Mouse (Mus musculus) erythroid progenitor cell, adult 5-6 weeks (primary cell): Measurements from ENCODE around the gene Lmln. TPM values are rescaled to one million over a fixed set of nuclear protein-coding genes. Genes with fewer than 3 reads are reported as not detected.
A peak's percentile ranks its signal among the peaks of the same experiment; 100 is the strongest.
"Not testable (repeated sequence)": the region's sequence is repeated elsewhere in the genome, so short reads cannot be mapped to it uniquely, and the experiment has no call there.

Experiments
- ATAC-seq: replicated peaks from 2 replicates; pipeline ENCODE4 v1.8.0; 2016; ENCODE audit warnings: moderate number of reproducible peaks, mild to moderate bottlenecking, moderate TSS enrichment, inconsistent platforms; ENCODE audit not compliant: poor library complexity, low FRiP score, severe bottlenecking
- total RNA-seq, 2 experiments: library from RNA; stranded (forward) in 1 of 2; stranded (reverse) in 1 of 2; fragments of 150-400 nt in 1 of 2; fragments of 186-747, 209-891 nt in 1 of 2; gene quantifications; 2 replicates each; pipeline versions ENCODE4 v1.2.3 to v1.2.4; 2015 to 2017; ENCODE audit warnings: low replicate concordance in 2 of 2

Gene Lmln
- total RNA-seq (2015; ENCODE audit: low replicate concordance) (3.2 and 15.1 TPM in 2 replicates), total RNA-seq (2017; ENCODE audit: low replicate concordance) (1.2 and 3.8 TPM in 2 replicates)

DNA sequence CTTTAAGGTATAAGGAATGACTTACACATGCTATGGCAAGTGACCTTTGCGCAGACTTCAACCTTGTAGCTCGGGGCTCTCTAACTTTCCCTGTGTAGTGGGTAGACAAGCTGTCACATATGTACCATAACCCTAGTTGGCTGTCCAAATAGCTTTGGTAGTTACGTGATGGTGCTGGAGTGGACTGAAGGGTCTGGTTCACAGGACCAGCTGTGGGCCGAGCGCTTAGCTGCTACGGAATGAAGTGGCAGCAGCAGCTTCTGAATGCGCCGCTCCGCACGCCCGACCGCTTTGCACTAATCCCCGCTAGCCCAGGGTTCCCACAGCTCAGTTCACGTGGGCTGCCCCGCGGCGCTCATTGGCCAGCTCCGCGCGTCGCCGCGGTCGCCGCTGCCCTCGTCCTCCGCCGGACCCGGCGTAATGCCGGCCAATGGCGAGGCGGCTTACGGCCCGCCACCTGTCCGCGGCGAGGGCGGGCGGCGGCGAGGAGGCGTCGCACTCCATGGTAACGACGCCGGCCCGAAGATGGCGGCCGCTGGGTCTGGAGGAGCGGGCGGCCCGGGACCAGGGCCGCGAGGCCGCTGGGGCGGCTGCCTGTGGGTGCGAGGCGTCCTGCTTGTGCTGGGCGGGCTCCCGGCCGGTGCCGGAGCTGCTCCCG, at the start of gene Lmln:
Gene Lmln (plus strand): TSS at position 498 of the 658 bp plus-strand sequence.
- ATAC-seq: peak; percentile 94

DNA sequence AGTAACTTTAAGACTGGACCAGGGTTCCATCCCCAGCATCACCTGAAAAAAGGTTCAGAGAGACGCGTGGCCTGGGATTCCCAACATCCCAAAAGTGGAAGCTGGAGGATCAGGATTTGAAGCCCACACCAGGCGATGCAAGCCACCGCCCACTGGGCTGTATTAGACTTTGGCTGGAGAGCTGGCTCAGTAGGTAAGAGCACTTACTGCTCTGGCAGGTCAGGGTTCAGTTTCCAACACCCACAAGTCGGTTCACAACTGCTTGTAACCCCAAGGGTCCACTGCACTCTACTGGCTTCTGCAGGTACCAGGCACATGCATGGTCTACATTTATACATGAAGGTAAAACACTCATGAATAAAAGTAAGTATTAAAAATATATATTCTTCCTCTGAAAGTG, 48.5 kb upstream of the Lmln start:
- no peak for ATAC-seq

DNA sequence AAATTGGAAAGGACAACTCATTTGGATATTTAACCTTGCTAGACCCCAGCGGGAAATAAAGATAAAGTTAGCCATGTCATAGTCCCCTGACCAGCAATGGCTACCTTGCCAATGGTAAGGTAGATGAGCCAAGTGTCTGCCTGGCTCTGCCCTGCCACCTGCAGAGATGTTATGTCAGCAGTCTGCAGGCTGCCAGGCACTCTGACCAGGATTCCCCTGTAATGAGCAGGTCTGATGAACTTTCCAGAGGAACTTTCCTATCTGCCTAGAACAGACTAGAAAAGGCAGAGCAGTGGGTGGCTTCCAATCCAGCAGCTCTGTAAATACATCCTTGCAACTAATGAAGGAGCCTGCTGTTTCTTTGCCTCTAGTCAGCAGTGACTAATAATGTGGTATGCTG, 47.4 kb upstream of the Lmln start:
- no peak for ATAC-seq

DNA sequence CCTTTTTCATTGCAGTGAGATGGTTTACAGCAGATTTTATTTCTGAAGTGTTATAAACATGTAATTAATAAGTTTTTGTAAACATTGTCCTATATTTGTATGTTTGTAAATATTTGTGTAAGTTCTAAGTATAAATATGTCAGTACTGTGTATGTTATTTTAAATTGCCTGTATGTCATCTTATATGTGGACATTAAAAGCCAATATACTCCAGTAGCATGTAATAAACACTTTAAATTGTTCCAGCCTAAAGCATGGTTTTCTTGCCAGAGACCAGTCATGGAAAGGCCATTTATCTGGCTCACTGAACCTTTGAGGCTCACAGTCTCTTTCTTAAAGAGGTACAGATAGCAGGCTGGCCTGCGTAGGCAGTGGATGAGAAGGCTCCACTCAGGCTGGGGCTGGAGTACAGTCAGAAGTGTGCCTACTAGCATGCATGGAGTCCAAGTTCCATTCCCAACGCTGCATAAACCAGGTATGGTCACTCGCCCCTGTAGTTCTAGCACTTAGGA, 46.9 kb upstream of the Lmln start:
- no peak for ATAC-seq

DNA sequence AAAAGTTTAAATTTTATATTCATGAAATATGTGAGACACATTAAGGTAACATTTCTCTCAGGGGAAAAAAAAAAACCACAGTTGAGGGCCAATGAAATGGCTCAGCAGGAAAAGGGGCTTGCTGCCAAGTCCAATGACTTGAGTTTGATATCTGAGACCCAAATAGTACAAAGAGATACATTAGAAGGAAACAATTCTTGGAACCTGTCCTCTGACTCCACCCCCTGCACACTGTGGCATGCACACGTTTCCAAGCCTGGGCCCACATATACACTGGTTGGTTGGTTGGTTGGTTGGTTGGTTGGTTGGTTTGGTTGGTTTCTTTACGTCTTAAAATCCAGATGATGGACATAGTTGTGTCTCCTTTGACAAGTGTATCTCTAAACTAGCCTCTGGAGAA, 46.3 kb upstream of the Lmln start:
- ATAC-seq: no peak

DNA sequence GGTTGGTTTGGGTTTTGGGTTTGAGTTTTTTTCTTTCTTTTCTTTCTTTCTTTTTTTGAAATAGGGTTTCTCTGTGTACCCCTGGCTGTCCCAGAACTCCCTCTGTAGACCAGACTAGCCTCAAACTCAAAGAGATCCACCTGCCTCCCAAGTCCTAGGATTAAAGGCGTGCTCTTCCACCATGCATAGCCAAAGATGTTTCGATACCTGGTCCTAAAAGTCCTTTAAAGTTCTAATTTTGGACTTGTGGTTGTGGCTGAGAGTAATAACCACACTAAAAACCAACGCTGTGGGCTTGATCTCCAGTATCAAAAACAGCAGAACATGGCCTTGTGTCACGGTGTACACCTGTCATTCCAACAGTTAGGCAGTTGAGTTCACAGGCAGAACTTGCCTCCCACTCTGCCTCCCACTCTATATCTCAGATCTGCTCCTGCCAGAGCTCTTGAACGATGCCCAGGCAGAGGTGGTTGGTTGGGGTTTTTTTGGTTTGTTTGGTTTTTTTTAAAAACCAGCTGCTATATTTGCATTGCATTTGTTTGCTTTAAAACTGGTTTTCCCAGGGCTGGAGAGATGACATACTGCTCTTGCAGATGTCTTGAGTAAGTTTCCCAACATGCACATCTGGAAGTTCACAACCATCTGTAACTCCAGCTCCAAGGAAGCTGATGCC, 44.5 kb upstream of the Lmln start:
- no peak for ATAC-seq

DNA sequence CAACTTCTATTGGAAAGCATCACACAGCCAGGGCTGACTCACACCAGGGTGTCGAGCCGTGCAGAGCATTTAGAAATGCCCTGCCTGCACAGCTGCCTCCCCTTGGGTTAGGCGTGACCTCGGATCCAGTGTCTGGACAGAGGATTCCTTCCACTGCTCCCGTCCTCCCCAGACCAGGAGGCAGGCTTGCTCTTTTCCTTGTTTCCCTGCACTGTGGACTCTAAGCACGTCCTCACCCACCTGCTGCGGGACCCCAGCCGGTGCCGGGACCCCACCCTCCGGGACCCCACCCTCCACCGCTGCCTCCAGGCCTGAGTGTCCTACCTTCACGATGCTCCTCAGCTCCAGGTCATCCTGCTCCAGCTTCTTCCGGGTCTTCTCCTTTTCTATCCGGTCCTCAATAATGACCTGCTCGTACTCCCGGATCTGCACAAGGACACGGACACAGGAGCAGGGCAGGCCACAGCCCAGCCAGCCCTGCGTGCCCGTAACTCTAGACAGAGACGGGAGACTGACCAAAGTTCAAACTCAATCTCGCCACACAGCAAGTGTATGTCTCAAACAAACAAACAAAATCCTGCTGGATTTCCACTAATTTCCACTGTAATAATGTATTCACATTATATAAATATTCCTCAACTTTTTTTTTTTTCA, 43.1 kb upstream of the Lmln start:
- ATAC-seq: no peak

DNA sequence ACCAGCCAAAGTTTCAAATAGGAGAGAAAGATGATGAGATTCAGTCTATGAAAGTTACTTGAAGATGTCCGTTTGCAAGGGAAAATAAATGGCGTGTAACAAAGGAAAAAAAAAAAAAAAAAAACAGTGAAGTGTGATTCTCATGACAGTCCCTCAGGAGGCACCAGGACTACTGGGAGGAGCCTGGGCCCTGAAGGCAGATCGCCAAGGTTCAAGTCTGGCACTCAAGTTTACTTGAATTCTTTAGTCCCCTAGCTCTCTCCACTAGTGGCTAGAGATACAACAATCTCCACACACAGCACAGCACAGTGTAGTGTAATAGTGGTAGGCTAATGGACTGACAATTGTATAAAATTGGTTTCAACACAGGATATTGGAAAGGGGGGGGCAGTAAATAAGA, 40.9 kb upstream of the Lmln start:
- no peak for ATAC-seq

DNA sequence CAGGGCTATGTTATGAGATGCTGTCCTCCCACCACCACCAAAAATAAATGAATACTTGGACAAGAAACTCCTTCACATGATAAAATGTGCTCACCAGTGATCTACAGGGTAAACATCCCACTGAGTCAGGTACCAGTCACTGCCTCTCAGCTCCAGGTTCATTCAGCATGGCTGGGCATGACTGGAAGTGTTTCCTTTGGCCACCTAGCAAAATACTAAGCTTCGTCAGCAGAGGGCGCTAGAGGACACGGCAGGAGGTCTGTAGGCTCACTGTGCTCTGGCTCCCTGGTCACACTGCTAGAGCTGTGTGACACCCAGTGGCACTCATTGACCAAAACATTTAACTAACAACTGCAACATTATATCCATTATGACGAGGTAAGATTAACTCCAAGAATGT, 38.6 kb upstream of the Lmln start:
- peak; percentile 80 for ATAC-seq

DNA sequence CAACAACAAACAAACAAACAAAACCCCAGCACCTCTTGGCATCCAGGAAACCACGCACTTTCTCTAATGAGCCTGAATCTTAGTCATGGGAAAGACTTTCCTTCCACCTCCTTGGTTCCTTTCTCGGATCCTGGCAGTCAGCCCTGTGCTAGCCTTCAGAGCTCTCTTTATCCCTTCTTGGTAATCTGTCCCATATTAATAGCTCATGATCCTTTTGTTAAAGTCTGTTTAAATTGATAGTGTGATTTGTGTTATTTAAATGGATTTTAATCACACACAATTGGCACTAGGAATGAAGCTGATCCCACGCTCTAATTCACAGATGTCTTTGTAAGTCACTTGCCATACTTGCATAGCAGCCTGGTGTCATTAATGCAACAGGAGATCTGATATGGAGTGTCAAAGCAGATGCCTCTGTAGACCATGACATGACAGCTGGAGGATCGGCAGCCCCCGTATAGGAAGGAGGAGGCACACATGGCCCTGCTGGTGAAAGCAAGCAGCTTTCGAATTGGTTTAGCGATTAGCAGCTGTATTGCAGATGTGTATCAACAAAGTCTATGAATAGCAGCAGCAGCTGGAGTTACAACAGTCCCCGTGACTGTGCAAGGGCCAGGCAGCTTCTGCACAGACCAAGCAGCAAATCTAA, 37.7 kb upstream of the Lmln start:
- ATAC-seq: no peak

DNA sequence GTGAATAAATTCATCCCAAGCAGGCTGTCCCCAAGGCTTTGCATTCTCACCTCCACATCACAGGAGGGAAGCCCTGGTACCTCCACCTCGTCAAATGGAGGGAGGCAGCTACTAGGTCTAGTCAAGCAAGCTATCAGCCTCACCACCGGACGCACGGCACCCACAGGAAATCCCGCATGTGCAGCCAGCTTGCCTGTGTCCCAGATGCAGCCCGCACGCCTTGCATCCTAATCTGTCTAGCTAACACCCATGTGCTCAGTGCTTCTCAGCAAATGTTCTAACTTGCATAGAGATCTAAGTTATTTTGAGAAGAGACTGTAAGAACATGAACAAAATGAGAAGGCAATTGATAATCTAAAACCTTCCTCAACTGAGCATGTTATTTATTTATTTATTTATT, 36.0 kb upstream of the Lmln start:
- no peak for ATAC-seq

DNA sequence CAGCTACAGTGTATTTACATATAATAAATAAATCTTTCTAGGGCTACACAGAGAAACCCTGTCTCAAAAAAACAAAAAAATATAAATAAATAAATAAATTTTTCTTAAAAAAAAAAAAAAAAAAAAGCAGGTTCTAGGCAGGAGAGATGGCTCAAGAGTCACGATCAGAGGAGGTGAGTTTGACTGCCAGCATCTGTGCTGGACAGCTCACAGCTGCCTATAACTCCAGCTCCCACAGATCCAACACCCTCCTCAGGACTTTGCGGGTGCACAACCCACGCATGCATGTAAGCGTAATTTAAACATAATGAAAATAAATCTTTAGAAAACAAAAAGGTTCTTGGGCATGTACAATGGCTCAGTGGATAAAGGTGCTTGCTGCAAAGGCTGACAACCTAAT, 26.3 kb upstream of the Lmln start:
- ATAC-seq: no peak

DNA sequence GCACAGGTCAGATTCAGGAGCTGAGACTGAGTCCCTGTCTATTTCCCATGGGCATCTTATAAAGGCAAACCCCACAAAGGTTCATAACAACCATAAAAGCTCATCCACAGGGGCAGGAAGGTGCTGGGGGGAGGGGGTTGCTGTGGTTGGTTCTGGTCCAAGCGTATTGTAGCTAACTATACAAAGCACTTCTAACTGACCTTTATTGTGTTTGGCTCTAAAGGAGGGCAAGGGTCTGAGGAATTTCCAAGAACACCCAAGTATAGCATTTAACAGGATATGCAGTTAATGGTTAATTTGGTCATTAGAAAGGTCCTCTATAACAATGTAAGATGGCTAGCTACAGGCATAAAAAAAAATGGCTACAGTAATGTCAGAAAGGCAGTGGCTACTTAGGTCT, 19.6 kb upstream of the Lmln start:
- ATAC-seq: no peak

DNA sequence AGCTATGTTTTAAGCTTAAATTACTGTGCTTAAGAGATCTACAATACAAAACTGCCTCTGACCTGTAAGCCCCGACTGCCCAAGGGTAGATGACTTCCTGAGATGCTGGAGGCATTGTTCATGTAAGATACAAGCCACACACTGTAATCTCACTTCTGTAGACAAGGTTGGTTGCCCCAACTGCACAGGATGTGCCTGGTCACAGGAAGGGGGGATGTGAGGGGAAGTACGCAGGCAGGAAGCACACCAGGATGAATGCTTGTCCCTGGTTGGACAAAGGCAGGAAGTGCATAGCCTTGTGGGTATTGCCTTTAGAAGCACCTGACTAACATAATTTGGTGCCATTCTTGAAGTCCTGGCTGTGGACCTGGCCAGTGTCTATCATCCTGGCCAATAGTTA, 19.1 kb upstream of the Lmln start:
- ATAC-seq: no peak

DNA sequence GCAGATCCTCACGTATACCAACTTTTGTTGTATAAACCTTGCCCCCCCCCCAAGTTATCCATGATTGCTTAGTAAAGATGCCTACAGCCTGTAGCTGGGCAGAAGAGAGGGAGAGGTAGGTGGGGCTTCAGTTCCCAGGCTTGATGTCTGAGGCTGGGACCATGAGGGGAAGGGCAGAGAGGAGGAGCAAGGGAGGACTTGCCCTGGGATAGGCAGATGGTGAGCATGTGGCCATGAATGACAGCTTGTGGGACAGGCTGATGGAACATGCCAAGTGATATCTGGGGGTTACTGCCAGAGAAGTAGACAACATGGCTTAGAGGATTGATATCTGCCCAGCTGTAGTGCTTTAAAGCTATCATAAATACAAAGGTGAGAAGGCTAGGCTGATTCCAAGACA, 14.3 kb upstream of the Lmln start:
- no peak for ATAC-seq

DNA sequence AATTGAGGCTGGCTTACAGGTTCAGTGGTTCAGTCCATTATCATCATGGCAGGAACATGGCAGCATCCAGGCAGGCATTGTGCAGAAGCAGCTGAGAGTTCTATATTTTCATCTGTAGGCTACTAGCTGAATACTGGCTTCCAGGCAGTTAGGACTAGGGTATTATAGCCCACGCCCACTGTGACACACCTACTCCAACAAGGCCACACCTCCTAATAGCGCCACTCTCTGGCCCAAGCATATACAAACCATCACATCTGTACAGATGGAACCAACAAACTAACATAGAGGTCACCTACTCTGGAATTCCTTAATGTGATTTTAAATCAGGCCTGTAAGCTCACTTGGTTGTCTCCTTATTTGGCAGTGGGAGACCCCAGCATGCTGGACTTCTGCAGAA, 13.6 kb upstream of the Lmln start:
- ATAC-seq: no peak

DNA sequence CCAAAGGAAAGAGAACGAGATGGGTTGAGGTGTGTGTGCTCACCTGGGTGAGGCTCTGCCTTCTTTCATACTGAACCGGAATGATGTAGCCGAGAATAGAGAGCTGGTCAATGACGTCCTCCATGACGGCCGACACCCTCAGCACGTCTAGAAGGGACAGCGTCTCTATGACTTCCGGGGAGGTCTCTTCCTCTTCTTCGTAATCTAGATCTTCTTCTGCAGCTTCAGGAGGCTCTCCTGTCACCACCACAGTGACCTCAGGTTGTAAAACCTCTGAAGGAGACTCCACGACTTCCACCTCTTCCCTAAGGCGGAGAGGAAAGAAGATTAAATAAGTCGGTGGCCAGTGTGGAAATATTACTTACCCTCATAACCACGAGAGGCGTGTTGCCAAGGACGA, 12.5 kb upstream of the Lmln start:
- ATAC-seq: no peak

DNA sequence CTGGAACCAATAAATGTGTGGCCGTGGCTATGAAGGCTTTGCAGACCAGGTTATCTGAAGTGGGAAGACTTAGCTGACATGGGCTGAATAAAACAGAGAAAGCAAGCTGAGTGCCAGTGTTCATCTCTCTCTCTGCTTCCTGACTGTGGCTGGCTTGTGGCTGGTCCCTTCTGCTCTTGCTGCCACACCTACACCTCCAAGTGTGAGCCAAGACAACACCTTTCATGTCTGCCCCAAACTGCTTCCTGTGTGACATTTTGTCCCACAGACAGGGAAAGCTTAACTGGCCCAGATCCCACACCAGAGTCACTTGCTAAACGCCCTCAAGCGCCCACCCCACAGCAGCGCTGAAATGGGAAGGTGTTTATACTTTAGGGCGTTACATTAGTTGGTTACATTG, 9.2 kb upstream of the Lmln start:
- no peak for ATAC-seq

DNA sequence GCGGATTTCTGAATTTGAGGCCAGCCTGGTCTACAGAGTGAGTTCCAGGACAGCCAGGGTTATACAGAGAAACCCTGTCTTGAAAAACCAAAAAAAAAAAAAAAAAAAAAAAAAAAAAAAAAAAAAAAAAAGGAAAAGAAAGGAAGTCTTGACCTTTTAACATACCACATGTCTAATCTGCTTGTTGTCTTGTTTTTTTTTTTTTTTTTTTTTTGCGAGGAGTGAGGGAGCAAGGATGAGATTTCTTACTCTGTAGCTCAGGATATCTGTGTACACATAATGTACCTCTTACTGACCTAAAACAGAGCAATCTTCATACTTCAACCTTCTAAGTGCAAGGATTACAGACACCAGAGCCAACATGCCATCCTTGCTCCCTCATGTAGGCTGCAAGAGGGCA, 7.4 kb upstream of the Lmln start:
- not testable (repeated sequence) for ATAC-seq

DNA sequence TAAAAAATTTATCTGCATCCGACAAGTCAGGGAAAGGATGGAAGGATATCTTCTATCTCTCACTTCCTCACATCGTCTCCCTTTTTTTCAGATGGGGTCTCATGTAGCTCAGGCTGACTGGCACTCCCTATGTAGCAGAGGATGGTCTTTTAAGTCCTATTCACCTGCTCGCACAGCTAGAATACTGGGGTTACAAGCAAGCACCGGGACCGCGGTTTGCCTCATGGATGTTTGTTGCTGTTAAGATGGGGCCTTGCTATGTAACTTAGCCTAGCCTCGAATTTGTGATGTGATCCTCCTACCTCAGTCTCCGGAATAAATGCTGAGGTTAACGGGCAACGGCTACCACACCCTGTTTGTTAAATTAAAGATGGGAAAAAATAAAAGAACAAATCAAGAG, 6.7 kb upstream of the Lmln start:
- peak; percentile 36 for ATAC-seq
